Mouse (Mus musculus) forebrain, embryonic 10.5 days (tissue): ENCODE measurements around the gene Ltbp2. TPM values are rescaled to one million over a fixed set of nuclear protein-coding genes. Genes with fewer than 3 reads are reported as not detected.
A peak's percentile ranks its signal among the peaks of the same experiment; 100 is the strongest.

Experiments
- DNase-seq: peaks from one replicate; pipeline ENCODE4 v3.0.0-alpha.2; 2017; ENCODE audit warnings: low spot score; ENCODE audit errors: extremely low spot score
- H3K27ac ChIP-seq: fragments of 300-500 bp; sonication (generic); 2 replicates; pipeline ENCODE4 v1.5.1; 2016; ENCODE audit warnings: mild to moderate bottlenecking
- H3K27me3 ChIP-seq: fragments of 300-500 bp; sonication (generic); 2 replicates; pipeline ENCODE4 v1.6.1; 2016; ENCODE audit warnings: mild to moderate bottlenecking; ENCODE audit not compliant: poor library complexity, severe bottlenecking
- H3K36me3 ChIP-seq: fragments of 300-500 bp; sonication (generic); replicated peaks from 2 replicates; pipeline ENCODE4 v1.6.1; 2016; ENCODE audit warnings: mild to moderate bottlenecking, moderate library complexity
- H3K4me1 ChIP-seq: fragments of 300-500 bp; sonication (generic); 2 replicates; pipeline ENCODE4 v1.6.1; 2016
- H3K4me3 ChIP-seq: fragments of 300-500 bp; sonication (generic); 2 replicates; pipeline ENCODE4 v1.5.1; 2016; ENCODE audit warnings: mild to moderate bottlenecking, moderate library complexity
- H3K9me3 ChIP-seq: fragments of 300-500 bp; sonication (generic); 2 replicates; pipeline ENCODE4 v1.6.1; 2016; ENCODE audit warnings: mild to moderate bottlenecking, moderate library complexity
- WGBS: fragments of 180-500 bp; shearing (Covaris S2); methylation state at CpG from one replicate; pipeline ENCODE4 v1.1.7; 2016; 5-methylcytosine and 5-hydroxymethylcytosine counted together
- polyA plus RNA-seq: library from polyadenylated mRNA; unstranded; fragments of >200 nt; fragmentation: Nextera tagmentation; extraction: Ambion mirVana; gene quantifications from 2 replicates; pipeline ENCODE4 v1.2.1, GENCODE M21; 2016

Ltbp2 gene
- polyA plus RNA-seq, 1 experiment from 2014 or later, result 0.10 TPM

- H3K27ac ChIP-seq, result no peak overlapping the region
- H3K36me3 ChIP-seq, result no peaks in the 10 kb centered on the region
- H3K4me1 ChIP-seq, result peaks cover 38% of the 10 kb centered on the region
- DNase-seq, result no peak
- no peaks in the 10 kb centered on the region for H3K27me3 ChIP-seq
- H3K9me3 ChIP-seq, result no peaks in the 10 kb centered on the region
- H3K4me3 ChIP-seq, result no peak overlapping the region
- 85% methylated on average over 9 of the region's 9 CpGs for WGBS
These were observed 29.7 kb downstream of the Ltbp2 start for GRCm38 (mm10) chr12:84846594-84847014.

DNA sequence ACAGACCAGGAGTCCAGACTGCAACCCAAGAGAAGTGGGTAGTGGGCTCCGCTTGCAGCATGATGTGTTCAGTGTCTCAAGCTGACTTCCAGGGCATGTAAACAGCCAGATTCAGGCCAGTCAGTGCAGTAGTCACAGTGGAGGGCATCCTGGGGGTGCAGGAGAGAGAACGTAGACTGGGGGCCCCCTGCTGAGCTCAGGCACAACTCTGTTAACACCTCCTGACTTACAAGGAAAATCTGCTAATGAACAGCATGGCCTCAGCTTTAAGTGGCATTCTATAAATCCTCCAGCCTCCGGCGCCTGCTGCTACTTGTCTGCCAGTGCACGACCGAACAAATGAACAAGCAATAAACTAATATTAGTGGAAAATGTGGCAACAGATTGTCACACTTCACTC is 33.6 kb downstream of the Ltbp2 start:
- Histone ChIP-seq H3K4me1 (peaks cover 30% of the 10 kb centered on the region), H3K9me3 (no peaks in the 10 kb centered on the region), H3K27me3 (no peaks in the 10 kb centered on the region), H3K27ac (no peak overlapping the region), H3K36me3 (no peaks in the 10 kb centered on the region), H3K4me3 (no peak overlapping the region)
- DNase-seq, result no peak
- WGBS, result 57% methylated on average over 6 of the region's 6 CpGs

GRCm38 (mm10) chr12:84841158-84842140 is 34.9 kb downstream of the Ltbp2 start:
- 79% methylated on average over 15 of the region's 15 CpGs for WGBS
- Histone ChIP-seq H3K27ac (no peak overlapping the region), H3K4me3 (no peak overlapping the region), H3K9me3 (no peaks in the 10 kb centered on the region), H3K4me1 (peaks cover 21% of the 10 kb centered on the region), H3K27me3 (no peaks in the 10 kb centered on the region), H3K36me3 (no peaks in the 10 kb centered on the region)
- peak; percentile 32 for DNase-seq

DNA sequence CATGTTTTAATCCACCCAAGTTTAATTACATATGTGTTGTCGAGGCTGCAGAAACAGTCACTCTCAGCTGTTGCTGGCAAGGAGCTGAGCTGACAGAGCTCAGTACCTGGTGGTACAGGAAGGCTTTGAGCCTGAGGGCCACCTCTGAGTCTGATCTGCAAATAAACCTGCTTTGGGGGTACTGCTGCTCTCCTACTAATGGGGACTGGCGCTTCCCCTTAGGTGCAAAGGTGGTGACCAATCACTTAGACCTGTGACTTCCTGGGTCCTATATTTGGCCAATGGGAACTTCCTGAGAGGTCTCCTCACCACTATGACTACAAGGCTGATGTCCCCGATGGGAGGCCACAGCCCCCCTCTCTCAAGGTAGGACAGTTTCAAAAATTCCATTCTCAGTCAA is 35.6 kb downstream of the Ltbp2 start:
- Histone ChIP-seq H3K27ac (no peak overlapping the region), H3K9me3 (no peaks in the 10 kb centered on the region), H3K4me3 (no peak overlapping the region), H3K4me1 (peaks cover 21% of the 10 kb centered on the region), H3K27me3 (no peaks in the 10 kb centered on the region), H3K36me3 (no peaks in the 10 kb centered on the region)
- WGBS, result 79% methylated on average over 3 of the region's 3 CpGs
- no peak for DNase-seq

DNA sequence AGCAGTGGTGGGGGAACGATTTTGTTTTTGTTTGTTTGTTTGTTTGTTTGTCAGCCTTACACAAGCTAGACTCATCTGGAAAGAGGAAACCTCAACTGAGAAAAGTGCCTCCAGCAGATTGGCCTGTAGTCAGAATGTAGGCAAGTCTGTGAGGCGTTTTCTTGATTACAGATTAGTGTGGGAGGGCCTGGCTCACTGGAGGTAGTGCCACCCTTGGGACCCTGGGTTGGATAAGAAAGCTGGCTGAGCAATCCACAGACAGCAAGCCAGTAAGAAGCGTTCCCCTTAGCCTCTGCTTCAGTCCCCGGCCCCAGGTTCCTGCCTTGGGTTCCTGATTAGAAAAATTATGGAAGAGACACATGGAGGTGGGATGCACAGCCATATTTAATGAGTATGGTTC is 36.4 kb downstream of the Ltbp2 start:
- H3K27ac ChIP-seq, result no peak overlapping the region

GRCm38 (mm10) chr12:84835626-84836025 is 40.7 kb downstream of the Ltbp2 start:
- WGBS, result 84% methylated on average over 5 of the region's 5 CpGs
- no peaks in the 10 kb centered on the region for H3K36me3 ChIP-seq

More for the DNA sequence above, 36.4 kb downstream of the Ltbp2 start:
- DNase-seq, result no peak
- Histone ChIP-seq H3K4me3 (no peak overlapping the region), H3K9me3 (no peaks in the 10 kb centered on the region), H3K4me1 (peaks cover 21% of the 10 kb centered on the region), H3K36me3 (no peaks in the 10 kb centered on the region), H3K27me3 (no peaks in the 10 kb centered on the region)
- 86% methylated on average over 4 of the region's 4 CpGs for WGBS

DNA sequence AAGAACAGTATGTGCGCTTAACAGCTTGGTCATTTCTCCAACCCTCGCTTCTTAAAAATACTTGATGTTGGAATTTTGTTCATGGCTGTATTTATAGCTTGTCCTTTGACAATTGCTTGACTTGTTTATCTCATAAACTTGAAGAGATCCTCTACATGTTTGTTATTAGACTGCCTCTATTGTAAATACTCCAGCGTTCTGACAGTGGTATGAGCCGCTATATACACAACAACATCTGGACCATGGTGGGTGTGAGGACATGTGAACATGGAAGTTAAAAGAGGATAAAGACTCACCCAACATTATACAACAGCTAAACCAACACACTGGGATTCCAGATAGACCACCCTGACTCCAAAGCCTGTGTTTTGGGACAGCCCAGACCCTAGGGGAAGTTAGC is 41.6 kb downstream of the Ltbp2 start:
- 88% methylated on average over 4 of the region's 4 CpGs for WGBS
- Histone ChIP-seq H3K36me3 (no peaks in the 10 kb centered on the region), H3K27ac (no peak overlapping the region), H3K9me3 (no peaks in the 10 kb centered on the region), H3K27me3 (no peaks in the 10 kb centered on the region), H3K4me3 (no peak overlapping the region), H3K4me1 (no peaks in the 10 kb centered on the region)
- no peak for DNase-seq

More at GRCm38 (mm10) chr12:84835626-84836025, 40.7 kb downstream of the Ltbp2 start:
- no peaks in the 10 kb centered on the region for H3K9me3 ChIP-seq
- H3K27me3 ChIP-seq, result no peaks in the 10 kb centered on the region
- H3K4me3 ChIP-seq, result no peak overlapping the region
- no peak for DNase-seq
- no peak overlapping the region for H3K27ac ChIP-seq
- H3K4me1 ChIP-seq, result peaks cover 2% of the 10 kb centered on the region; the same call in 1 of the 2 replicates

DNA sequence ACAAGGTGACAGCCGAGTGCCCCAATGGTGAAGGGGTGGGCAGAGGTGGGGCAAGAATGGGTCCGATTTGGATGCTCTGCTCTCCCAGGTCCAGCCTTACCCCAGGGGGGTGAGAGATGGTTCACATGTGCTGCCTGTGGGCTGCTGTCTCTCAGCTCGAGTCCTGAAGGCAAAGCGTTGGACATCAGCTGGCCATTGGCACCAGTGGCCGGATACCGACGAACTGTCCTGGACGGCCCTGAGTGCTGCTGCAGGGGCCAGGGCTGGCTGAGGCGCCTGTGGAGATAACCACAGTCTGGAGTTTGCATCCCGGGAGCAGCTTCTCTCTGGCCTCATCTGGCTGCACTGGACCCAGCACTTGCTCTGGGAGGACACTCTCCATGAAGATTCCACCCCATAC is 44.7 kb downstream of the Ltbp2 start:
- 88% methylated on average over 10 of the region's 10 CpGs for WGBS
- H3K9me3 ChIP-seq, result no peaks in the 10 kb centered on the region

GRCm38 (mm10) chr12:84831141-84831540 is 45.2 kb downstream of the Ltbp2 start:
- no peak for DNase-seq
- WGBS, result 84% methylated on average over 5 of the region's 5 CpGs
- Histone ChIP-seq H3K9me3 (no peaks in the 10 kb centered on the region), H3K27me3 (no peaks in the 10 kb centered on the region), H3K4me1 (no peaks in the 10 kb centered on the region), H3K27ac (no peak overlapping the region), H3K36me3 (no peaks in the 10 kb centered on the region), H3K4me3 (no peak overlapping the region)

More for the DNA sequence above, 44.7 kb downstream of the Ltbp2 start:
- H3K27ac ChIP-seq, result no peak overlapping the region
- H3K4me3 ChIP-seq, result no peak overlapping the region
- no peaks in the 10 kb centered on the region for H3K36me3 ChIP-seq
- no peak for DNase-seq
- no peaks in the 10 kb centered on the region for H3K27me3 ChIP-seq
- H3K4me1 ChIP-seq, result no peaks in the 10 kb centered on the region

DNA sequence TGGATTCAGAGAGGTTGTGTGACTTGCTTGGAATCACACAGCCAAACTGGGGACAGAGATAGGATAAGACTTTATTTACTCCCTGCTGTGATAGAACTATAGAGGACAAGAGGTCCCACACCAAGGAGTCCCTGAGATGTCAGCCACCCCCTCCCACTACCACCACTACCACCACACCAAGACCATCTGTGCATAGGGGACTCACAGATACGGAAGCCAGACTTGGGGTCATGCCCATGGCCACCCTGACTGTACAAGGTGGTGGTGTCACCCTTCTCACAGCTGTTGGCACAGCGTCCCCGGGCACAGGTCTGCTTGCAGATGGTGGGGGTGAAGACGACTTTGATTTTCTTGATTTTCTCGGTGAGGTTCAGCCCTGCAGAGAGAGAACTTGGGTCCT is 45.9 kb downstream of the Ltbp2 start:
- H3K4me3 ChIP-seq, result no peak overlapping the region
- H3K36me3 ChIP-seq, result no peaks in the 10 kb centered on the region
- no peaks in the 10 kb centered on the region for H3K4me1 ChIP-seq
- 92% methylated on average over 5 of the region's 5 CpGs for WGBS
- no peak overlapping the region for H3K27ac ChIP-seq
- DNase-seq, result no peak
- H3K27me3 ChIP-seq, result no peaks in the 10 kb centered on the region
- H3K9me3 ChIP-seq, result no peaks in the 10 kb centered on the region

DNA sequence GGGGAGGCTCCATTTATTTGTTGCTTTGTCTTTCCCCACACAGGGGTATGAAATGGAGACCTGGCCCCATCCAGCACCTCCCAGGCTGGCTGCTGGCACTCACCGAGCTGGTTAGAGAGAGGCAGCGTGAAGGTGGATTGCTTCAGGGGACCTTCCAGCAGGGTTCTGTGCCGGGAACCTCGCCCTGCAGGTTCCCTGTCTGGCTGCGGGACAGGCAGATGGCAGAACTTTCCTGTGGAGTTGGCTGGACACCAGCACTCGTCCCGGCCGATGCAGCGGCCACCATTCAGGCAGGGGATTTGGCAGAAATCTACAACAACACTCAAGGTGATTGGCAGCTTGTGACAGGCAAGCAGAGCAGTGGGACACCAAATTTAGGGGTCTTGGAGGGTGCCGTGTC is 46.4 kb downstream of the Ltbp2 start:
- no peak overlapping the region for H3K27ac ChIP-seq
- H3K4me1 ChIP-seq, result no peaks in the 10 kb centered on the region
- H3K9me3 ChIP-seq, result no peaks in the 10 kb centered on the region
- 89% methylated on average over 10 of the region's 10 CpGs for WGBS
- no peak overlapping the region for H3K4me3 ChIP-seq
- no peak for DNase-seq
- no peaks in the 10 kb centered on the region for H3K36me3 ChIP-seq
- H3K27me3 ChIP-seq, result no peaks in the 10 kb centered on the region

- Histone ChIP-seq H3K4me1 (no peaks in the 10 kb centered on the region), H3K9me3 (no peaks in the 10 kb centered on the region), H3K27me3 (no peaks in the 10 kb centered on the region), H3K36me3 (no peaks in the 10 kb centered on the region), H3K27ac (no peak overlapping the region), H3K4me3 (no peak overlapping the region)
- no peak for DNase-seq
- WGBS, result 83% methylated on average over 20 of the region's 20 CpGs
These were observed 47.1 kb downstream of the Ltbp2 start for GRCm38 (mm10) chr12:84829109-84829724.

DNA sequence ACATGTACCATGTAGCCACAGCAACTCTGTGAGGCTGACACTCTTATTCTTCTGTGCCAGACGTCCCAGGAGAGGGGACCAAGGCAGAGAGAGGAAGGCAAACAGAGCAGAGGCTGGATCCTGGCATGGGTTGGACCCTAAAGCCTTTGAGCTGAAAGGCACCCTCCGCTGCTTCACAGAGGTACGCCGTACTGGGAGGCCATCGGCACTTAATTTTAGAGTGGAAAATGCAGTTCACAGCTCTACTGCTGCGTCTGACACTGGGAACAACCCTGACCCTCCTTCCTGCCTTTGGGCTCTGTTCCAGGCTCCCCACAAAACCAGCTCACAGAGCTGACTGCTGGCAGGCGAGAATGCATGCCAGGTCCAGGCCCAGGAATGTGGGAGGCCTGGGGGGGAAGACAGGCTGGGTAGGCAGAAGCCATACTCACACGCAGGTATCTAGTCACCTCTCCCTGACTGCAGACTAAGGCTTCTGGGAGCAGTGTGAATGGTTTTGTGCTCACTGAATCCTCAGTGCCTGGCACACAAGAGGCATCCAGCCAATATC is 48.9 kb downstream of the Ltbp2 start:
- no peaks in the 10 kb centered on the region for H3K4me1 ChIP-seq
- H3K27ac ChIP-seq, result no peak overlapping the region
- DNase-seq, result no peak
- no peaks in the 10 kb centered on the region for H3K27me3 ChIP-seq
- H3K4me3 ChIP-seq, result no peak overlapping the region
- H3K36me3 ChIP-seq, result no peaks in the 10 kb centered on the region
- H3K9me3 ChIP-seq, result no peaks in the 10 kb centered on the region
- WGBS, result 76% methylated on average over 8 of the region's 8 CpGs
